Mouse (Mus musculus): Measurements from ENCODE around the gene H6pd. TPM values are rescaled to one million over a fixed set of nuclear protein-coding genes. Genes with fewer than 3 reads are reported as not detected.
"Not testable (repeated sequence)": the region's sequence is repeated elsewhere in the genome, so short reads cannot be mapped to it uniquely, and the experiment has no call there.

H6pd gene
- polyA plus RNA-seq, 1 experiment = 13.7 TPM

GRCm38 (mm10) chr4:150049157-150049513, 40.3 kb upstream of the H6pd start:
- peak overlapping the region; percentile 97 for H3K9ac ChIP-seq (ENCODE audit: low read depth, poor library complexity, severe bottlenecking)
- H3K9me3 ChIP-seq (replicated peaks; ENCODE audit: control insufficient read depth, insufficient read depth, low read length, poor library complexity, severe bottlenecking) = no peaks in the 10 kb centered on the region
- no peaks in the 10 kb centered on the region for H3K27me3 ChIP-seq (ENCODE audit: control insufficient read depth, insufficient read depth, low read length, poor library complexity, severe bottlenecking)
- no peak for TF ChIP-seq POLR2A (IDR thresholded peaks at IDR 0.05; ENCODE audit: insufficient read depth, low read length)
- no peak for TF ChIP-seq CTCF (IDR thresholded peaks at IDR 0.05; ENCODE audit: low read depth, low read length)
- no peak for TF ChIP-seq EP300 (IDR thresholded peaks at IDR 0.05; ENCODE audit: insufficient read depth, low read depth, low read length)
- peak overlapping the region; percentile 62 for H3K27ac ChIP-seq (ENCODE audit: insufficient read depth, low read length)
- peaks cover 15% of the 10 kb centered on the region for H3K36me3 ChIP-seq (ENCODE audit: control insufficient read depth, insufficient read depth, low read length, poor library complexity, severe bottlenecking)
- peak overlapping the region; percentile 72 for H3K4me3 ChIP-seq (ENCODE audit: low read depth, low read length)
- H3K4me1 ChIP-seq (ENCODE audit: control insufficient read depth, insufficient read depth, low read length) = peaks cover 3% of the 10 kb centered on the region

GRCm38 (mm10) chr4:150048478-150049156, 39.8 kb upstream of the H6pd start:
- peak overlapping the region; percentile 72 for H3K4me3 ChIP-seq (ENCODE audit: low read depth, low read length)
- H3K9ac ChIP-seq (ENCODE audit: low read depth, poor library complexity, severe bottlenecking) = peak overlapping the region; percentile 97
- peaks cover 10% of the 10 kb centered on the region; the same call in 1 of the 2 replicates for H3K36me3 ChIP-seq (ENCODE audit: control insufficient read depth, insufficient read depth, low read length, poor library complexity, severe bottlenecking)
- H3K27ac ChIP-seq (ENCODE audit: insufficient read depth, low read length) = peak overlapping the region; percentile 62
- TF ChIP-seq CTCF (IDR thresholded peaks at IDR 0.05; ENCODE audit: low read depth, low read length) (no peak), POLR2A (IDR thresholded peaks at IDR 0.05; ENCODE audit: insufficient read depth, low read length) (peak; percentile 28), EP300 (IDR thresholded peaks at IDR 0.05; ENCODE audit: insufficient read depth, low read depth, low read length) (peak; percentile 88)
- H3K9me3 ChIP-seq (replicated peaks; ENCODE audit: control insufficient read depth, insufficient read depth, low read length, poor library complexity, severe bottlenecking) = no peaks in the 10 kb centered on the region
- peaks cover 3% of the 10 kb centered on the region for H3K4me1 ChIP-seq (ENCODE audit: control insufficient read depth, insufficient read depth, low read length)
- no peaks in the 10 kb centered on the region for H3K27me3 ChIP-seq (ENCODE audit: control insufficient read depth, insufficient read depth, low read length, poor library complexity, severe bottlenecking)

- 0 out of 2 replicates have a peak, but pooled peaks cover 6% of the 10 kb centered on the region for H3K36me3 ChIP-seq (ENCODE audit: control insufficient read depth, insufficient read depth, low read length, poor library complexity, severe bottlenecking)
- peaks cover 3% of the 10 kb centered on the region for H3K4me1 ChIP-seq (ENCODE audit: control insufficient read depth, insufficient read depth, low read length)
- peak overlapping the region; percentile 72 for H3K4me3 ChIP-seq (ENCODE audit: low read depth, low read length)
- no peak for TF ChIP-seq CTCF (IDR thresholded peaks at IDR 0.05; ENCODE audit: low read depth, low read length)
- peak; percentile 30 for TF ChIP-seq POLR2A (IDR thresholded peaks at IDR 0.05; ENCODE audit: insufficient read depth, low read length)
- H3K9ac ChIP-seq (ENCODE audit: low read depth, poor library complexity, severe bottlenecking) = peak overlapping the region; percentile 97
- H3K27ac ChIP-seq (ENCODE audit: insufficient read depth, low read length) = peak overlapping the region; percentile 3
- H3K27me3 ChIP-seq (ENCODE audit: control insufficient read depth, insufficient read depth, low read length, poor library complexity, severe bottlenecking) = no peaks in the 10 kb centered on the region
- no peaks in the 10 kb centered on the region for H3K9me3 ChIP-seq (replicated peaks; ENCODE audit: control insufficient read depth, insufficient read depth, low read length, poor library complexity, severe bottlenecking)
Measured at GRCm38 (mm10) chr4:150048038-150048437, 39.2 kb upstream of the H6pd start.

GRCm38 (mm10) chr4:150043591-150043990, 34.8 kb upstream of the H6pd start:
- TF ChIP-seq EP300 (IDR thresholded peaks at IDR 0.05; ENCODE audit: insufficient read depth, low read depth, low read length) = no peak
- peak; percentile 49 for TF ChIP-seq CTCF (IDR thresholded peaks at IDR 0.05; ENCODE audit: low read depth, low read length)
- Histone ChIP-seq H3K27ac (ENCODE audit: insufficient read depth, low read length) (no peak overlapping the region), H3K36me3 (ENCODE audit: control insufficient read depth, insufficient read depth, low read length, poor library complexity, severe bottlenecking) (no peaks in the 10 kb centered on the region), H3K9ac (ENCODE audit: low read depth, poor library complexity, severe bottlenecking) (no peak overlapping the region), H3K9me3 (replicated peaks; ENCODE audit: control insufficient read depth, insufficient read depth, low read length, poor library complexity, severe bottlenecking) (no peaks in the 10 kb centered on the region), H3K4me3 (ENCODE audit: low read depth, low read length) (no peak overlapping the region), H3K27me3 (ENCODE audit: control insufficient read depth, insufficient read depth, low read length, poor library complexity, severe bottlenecking) (no peaks in the 10 kb centered on the region), H3K4me1 (ENCODE audit: control insufficient read depth, insufficient read depth, low read length) (peaks cover 3% of the 10 kb centered on the region)

GRCm38 (mm10) chr4:150041346-150042110, 32.7 kb upstream of the H6pd start:
- Histone ChIP-seq H3K27ac (ENCODE audit: insufficient read depth, low read length) (no peak overlapping the region), H3K27me3 (ENCODE audit: control insufficient read depth, insufficient read depth, low read length, poor library complexity, severe bottlenecking) (no peaks in the 10 kb centered on the region), H3K9ac (ENCODE audit: low read depth, poor library complexity, severe bottlenecking) (no peak overlapping the region), H3K4me1 (ENCODE audit: control insufficient read depth, insufficient read depth, low read length) (no peaks in the 10 kb centered on the region), H3K9me3 (replicated peaks; ENCODE audit: control insufficient read depth, insufficient read depth, low read length, poor library complexity, severe bottlenecking) (no peaks in the 10 kb centered on the region), H3K4me3 (ENCODE audit: low read depth, low read length) (no peak overlapping the region), H3K36me3 (ENCODE audit: control insufficient read depth, insufficient read depth, low read length, poor library complexity, severe bottlenecking) (no peaks in the 10 kb centered on the region)
- TF ChIP-seq CTCF (IDR thresholded peaks at IDR 0.05; ENCODE audit: low read depth, low read length) = no peak

GRCm38 (mm10) chr4:150040856-150041255, 32.0 kb upstream of the H6pd start:
- not testable (repeated sequence) for H3K4me3 ChIP-seq (ENCODE audit: low read depth, low read length); H3K27me3 ChIP-seq (ENCODE audit: control insufficient read depth, insufficient read depth, low read length, poor library complexity, severe bottlenecking); H3K4me1 ChIP-seq (ENCODE audit: control insufficient read depth, insufficient read depth, low read length); H3K9ac ChIP-seq (ENCODE audit: low read depth, poor library complexity, severe bottlenecking); H3K36me3 ChIP-seq (ENCODE audit: control insufficient read depth, insufficient read depth, low read length, poor library complexity, severe bottlenecking); H3K9me3 ChIP-seq (replicated peaks; ENCODE audit: control insufficient read depth, insufficient read depth, low read length, poor library complexity, severe bottlenecking)
- peak overlapping the region; percentile 40 for H3K27ac ChIP-seq (ENCODE audit: insufficient read depth, low read length)

Measured in ES-Bruce4 (cell line).